Mouse (Mus musculus) hindbrain, embryonic 14.5 days (tissue): ENCODE measurements around the gene Fam189a1. TPM values are rescaled to one million over a fixed set of nuclear protein-coding genes. Genes with fewer than 3 reads are reported as not detected.

Experiments used
- ATAC-seq: fragments of 200-750 bp; cut with Nextera tagmentation; 2 replicates; pipeline ENCODE4 v1.8.0; 2017; ENCODE audit warnings: moderate number of reproducible peaks, mild to moderate bottlenecking, moderate TSS enrichment, moderate library complexity; ENCODE audit not compliant: low FRiP score
- DNase-seq: peaks from one replicate; pipeline ENCODE4 v3.0.0-alpha.2; 2015; ENCODE audit warnings: low spot score
- H3K27ac ChIP-seq: fragments of 300-500 bp; sonication (generic); 2 replicates; pipeline ENCODE4 v1.5.1; 2014; ENCODE audit warnings: mild to moderate bottlenecking, moderate library complexity
- H3K27me3 ChIP-seq: fragments of 300-500 bp; sonication (generic); 2 replicates; pipeline ENCODE4 v1.6.1; 2014; ENCODE audit warnings: mild to moderate bottlenecking, low read length, mixed read lengths; ENCODE audit not compliant: control insufficient read depth, insufficient read depth
- H3K36me3 ChIP-seq: fragments of 300-500 bp; sonication (generic); replicated peaks from 2 replicates; pipeline ENCODE4 v1.6.1; 2014; ENCODE audit not compliant: control insufficient read depth, insufficient read depth
- H3K4me1 ChIP-seq: fragments of 300-500 bp; sonication (generic); replicated peaks from 2 replicates; pipeline ENCODE4 v1.6.1; 2014; ENCODE audit warnings: antibody characterized with exemption, low read length, mixed read lengths; ENCODE audit not compliant: control insufficient read depth, insufficient read depth
- H3K4me2 ChIP-seq: fragments of 300-500 bp; sonication (generic); replicated peaks from 2 replicates; pipeline ENCODE4 v1.6.1; 2014; ENCODE audit warnings: mild to moderate bottlenecking, moderate library complexity
- H3K4me3 ChIP-seq: fragments of 300-500 bp; sonication (generic); replicated peaks from 2 replicates; pipeline ENCODE4 v1.5.1; 2014; ENCODE audit warnings: mild to moderate bottlenecking, low read length
- H3K9ac ChIP-seq: fragments of 300-500 bp; sonication (generic); 2 replicates; pipeline ENCODE4 v1.6.1; 2014
- H3K9me3 ChIP-seq: fragments of 300-500 bp; sonication (generic); 2 replicates; pipeline ENCODE4 v1.6.1; 2016; ENCODE audit warnings: low read length; ENCODE audit not compliant: control insufficient read depth
- WGBS: fragments of 180-500 bp; shearing (Covaris S2); extraction: QIAGEN DNeasy Blood & Tissue Kit; methylation state at CpG from one replicate; pipeline ENCODE4 v1.1.7; 2014; 5-methylcytosine and 5-hydroxymethylcytosine counted together
- polyA plus RNA-seq: library from polyadenylated mRNA; unstranded; fragments of >200 nt; fragmentation: Nextera tagmentation; extraction: Ambion mirVana; gene quantifications from 2 replicates; pipeline ENCODE4 v1.2.1, GENCODE M21; 2014

The Fam189a1 gene
- polyA plus RNA-seq, 1 experiment from 2014 or later: 15.8 TPM

- H3K9ac ChIP-seq: no peak overlapping the region
- ATAC-seq (no peak), DNase-seq (no peak)
- no peak overlapping the region for H3K27ac ChIP-seq
- H3K36me3 ChIP-seq: no peaks in the 10 kb centered on the region
- WGBS: 68% methylated on average over 3 of the region's 3 CpGs
- H3K9me3 ChIP-seq: no peaks in the 10 kb centered on the region
- no peak overlapping the region for H3K4me2 ChIP-seq
- H3K27me3 ChIP-seq: no peaks in the 10 kb centered on the region
- no peak overlapping the region for H3K4me3 ChIP-seq
- no peaks in the 10 kb centered on the region for H3K4me1 ChIP-seq
Measured at GRCm38 (mm10) chr7:65115366-65115765, 41.0 kb downstream of the Fam189a1 start.

GRCm38 (mm10) chr7:65111664-65112063, 44.7 kb downstream of the Fam189a1 start:
- DNase-seq (no peak), ATAC-seq (no peak)
- Histone ChIP-seq H3K9me3 (no peaks in the 10 kb centered on the region), H3K4me2 (no peak overlapping the region), H3K36me3 (no peaks in the 10 kb centered on the region), H3K4me3 (no peak overlapping the region), H3K27ac (no peak overlapping the region), H3K27me3 (no peaks in the 10 kb centered on the region), H3K4me1 (no peaks in the 10 kb centered on the region), H3K9ac (no peak overlapping the region)
- 93% methylated on average over 9 of the region's 9 CpGs for WGBS

GRCm38 (mm10) chr7:65105566-65105965, 50.8 kb downstream of the Fam189a1 start:
- Histone ChIP-seq H3K4me3 (no peak overlapping the region), H3K27me3 (no peaks in the 10 kb centered on the region), H3K27ac (no peak overlapping the region), H3K9ac (no peak overlapping the region), H3K4me1 (no peaks in the 10 kb centered on the region), H3K9me3 (no peaks in the 10 kb centered on the region), H3K4me2 (no peak overlapping the region), H3K36me3 (no peaks in the 10 kb centered on the region)
- no peak for DNase-seq
- ATAC-seq: no peak
- 93% methylated on average over 3 of the region's 3 CpGs for WGBS

GRCm38 (mm10) chr7:65105097-65105467, 51.3 kb downstream of the Fam189a1 start:
- no peak for DNase-seq
- WGBS: 90% methylated on average over 4 of the region's 4 CpGs
- Histone ChIP-seq H3K4me3 (no peak overlapping the region), H3K4me2 (no peak overlapping the region), H3K4me1 (no peaks in the 10 kb centered on the region), H3K9ac (no peak overlapping the region), H3K27me3 (no peaks in the 10 kb centered on the region), H3K27ac (no peak overlapping the region), H3K9me3 (no peaks in the 10 kb centered on the region), H3K36me3 (no peaks in the 10 kb centered on the region)
- ATAC-seq: no peak

- ATAC-seq (no peak), DNase-seq (no peak)
- Histone ChIP-seq H3K9me3 (no peaks in the 10 kb centered on the region), H3K4me1 (no peaks in the 10 kb centered on the region), H3K27me3 (no peaks in the 10 kb centered on the region), H3K36me3 (no peaks in the 10 kb centered on the region), H3K4me2 (no peak overlapping the region), H3K4me3 (no peak overlapping the region), H3K9ac (no peak overlapping the region), H3K27ac (no peak overlapping the region)
- 85% methylated on average over 17 of the region's 17 CpGs for WGBS
Measured at GRCm38 (mm10) chr7:65104207-65105096, 51.9 kb downstream of the Fam189a1 start.

GRCm38 (mm10) chr7:65101661-65102060, 54.7 kb downstream of the Fam189a1 start:
- H3K27ac ChIP-seq: no peak overlapping the region
- H3K4me2 ChIP-seq: no peak overlapping the region
- no peaks in the 10 kb centered on the region for H3K36me3 ChIP-seq
- H3K4me1 ChIP-seq: no peaks in the 10 kb centered on the region
- ATAC-seq: no peak
- no peaks in the 10 kb centered on the region for H3K9me3 ChIP-seq
- no peak for DNase-seq
- 70% methylated on average over 2 of the region's 2 CpGs for WGBS
- no peak overlapping the region for H3K4me3 ChIP-seq
- H3K9ac ChIP-seq: no peak overlapping the region
- H3K27me3 ChIP-seq: no peaks in the 10 kb centered on the region

GRCm38 (mm10) chr7:65097708-65098107, 58.7 kb downstream of the Fam189a1 start:
- Histone ChIP-seq H3K36me3 (no peaks in the 10 kb centered on the region), H3K9me3 (no peaks in the 10 kb centered on the region), H3K4me3 (no peak overlapping the region), H3K27me3 (no peaks in the 10 kb centered on the region), H3K4me2 (no peak overlapping the region), H3K27ac (no peak overlapping the region), H3K4me1 (no peaks in the 10 kb centered on the region), H3K9ac (no peak overlapping the region)
- ATAC-seq: no peak
- 93% methylated on average over 14 of the region's 14 CpGs for WGBS
- DNase-seq: no peak

GRCm38 (mm10) chr7:65095631-65096107, 60.7 kb downstream of the Fam189a1 start:
- peak; percentile 69 for ATAC-seq
- no peak overlapping the region for H3K4me3 ChIP-seq
- H3K9me3 ChIP-seq: no peaks in the 10 kb centered on the region
- no peaks in the 10 kb centered on the region for H3K27me3 ChIP-seq
- H3K36me3 ChIP-seq: no peaks in the 10 kb centered on the region
- H3K4me2 ChIP-seq: no peak overlapping the region
- H3K27ac ChIP-seq: no peak overlapping the region
- DNase-seq: no peak
- WGBS: 53% methylated on average over 5 of the region's 5 CpGs
- no peaks in the 10 kb centered on the region for H3K4me1 ChIP-seq
- no peak overlapping the region for H3K9ac ChIP-seq

GRCm38 (mm10) chr7:65093314-65093713, 63.1 kb downstream of the Fam189a1 start:
- no peaks in the 10 kb centered on the region for H3K36me3 ChIP-seq
- H3K9ac ChIP-seq: no peak overlapping the region
- H3K27ac ChIP-seq: no peak overlapping the region
- DNase-seq: no peak
- ATAC-seq: no peak
- no peak overlapping the region for H3K4me3 ChIP-seq
- H3K4me1 ChIP-seq: no peaks in the 10 kb centered on the region
- no peak overlapping the region for H3K4me2 ChIP-seq
- no peaks in the 10 kb centered on the region for H3K27me3 ChIP-seq
- 86% methylated on average over 4 of the region's 4 CpGs for WGBS
- no peaks in the 10 kb centered on the region for H3K9me3 ChIP-seq
